Mouse (Mus musculus) regulatory T cell (primary cell): ENCODE measurements around the gene Hydin.
"Not testable (repeated sequence)": the region's sequence is repeated elsewhere in the genome, so short reads cannot be mapped to it uniquely, and the experiment has no call there.

ENCODE experiments used
- in situ Hi-C: fragments of 300-600 bp; cut with MboI, MseI; formaldehyde crosslinking; loops from one replicate; pipeline ENCODE4 v1.15.1; 2025; ENCODE audit warnings: high pct_unique_total_duplicates

Gene Hydin

DNA sequence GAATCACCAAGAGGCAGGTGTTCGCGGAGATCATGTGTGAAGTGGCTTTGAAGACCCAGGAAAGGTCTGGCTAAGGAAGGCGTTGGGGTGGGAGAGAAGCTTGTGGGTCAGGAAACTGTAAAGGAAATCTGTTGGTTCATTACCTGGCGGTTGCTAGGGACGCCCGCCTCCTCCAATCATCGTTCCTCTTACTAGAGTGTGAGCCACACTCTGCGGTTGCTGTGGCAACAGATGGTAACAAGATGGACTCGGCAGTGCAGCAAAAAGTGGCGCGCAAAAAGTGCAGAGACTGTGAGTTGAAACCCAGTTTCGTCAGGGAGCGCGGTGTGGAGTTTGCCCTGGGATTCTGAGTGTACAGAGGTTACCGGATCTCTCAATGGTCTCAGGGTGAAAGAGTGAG is at the start of gene Hydin:
Hydin (plus strand) TSS at position 237 of the 400 bp plus-strand sequence.
- in situ Hi-C loops, result no loop called here

DNA sequence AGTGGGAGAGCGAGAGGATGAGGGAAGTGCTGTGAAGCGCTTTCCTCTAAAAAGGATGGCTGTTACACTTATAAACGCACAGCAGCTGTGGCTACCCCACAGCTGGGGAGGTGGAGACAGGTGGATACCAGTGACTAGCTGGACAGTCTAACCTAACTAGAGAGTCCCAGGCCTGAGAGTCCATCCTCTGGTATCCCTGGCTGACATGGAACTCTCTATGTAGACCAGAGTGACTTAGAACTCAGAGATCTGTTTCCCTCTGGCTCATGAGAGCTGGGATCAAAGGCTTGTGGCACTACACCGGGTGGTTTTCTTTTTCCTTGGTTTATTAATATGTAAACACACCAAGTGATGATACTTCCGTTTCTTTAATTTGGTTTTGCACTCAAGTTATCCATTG is 49.6 kb upstream of the Hydin start:
- in situ Hi-C loops, result no loop called here

DNA sequence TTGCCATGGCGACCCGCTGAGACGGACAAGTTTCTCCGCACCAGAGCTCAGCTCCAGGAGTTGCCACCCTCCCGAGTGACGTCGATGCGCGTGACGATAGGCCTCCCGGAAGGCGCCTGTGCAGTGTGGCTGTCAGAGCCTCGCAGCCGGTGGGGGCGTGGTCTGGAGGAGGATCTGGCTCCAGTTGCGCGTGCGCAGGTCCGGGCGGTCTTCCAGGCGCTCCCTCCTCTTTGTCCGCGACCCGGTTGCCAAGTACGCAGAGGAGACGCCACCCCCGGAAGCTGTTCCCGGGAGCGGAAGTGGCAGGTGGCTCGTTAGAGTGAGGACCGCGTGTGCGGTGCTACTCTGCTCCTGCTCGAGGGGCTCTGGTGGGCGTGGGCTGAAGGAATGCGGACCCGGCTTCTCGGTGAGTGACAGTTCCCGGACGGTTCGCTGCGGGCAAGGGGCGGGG is 49.1 kb upstream of the Hydin start:
- in situ Hi-C loops, result no loop called here

DNA sequence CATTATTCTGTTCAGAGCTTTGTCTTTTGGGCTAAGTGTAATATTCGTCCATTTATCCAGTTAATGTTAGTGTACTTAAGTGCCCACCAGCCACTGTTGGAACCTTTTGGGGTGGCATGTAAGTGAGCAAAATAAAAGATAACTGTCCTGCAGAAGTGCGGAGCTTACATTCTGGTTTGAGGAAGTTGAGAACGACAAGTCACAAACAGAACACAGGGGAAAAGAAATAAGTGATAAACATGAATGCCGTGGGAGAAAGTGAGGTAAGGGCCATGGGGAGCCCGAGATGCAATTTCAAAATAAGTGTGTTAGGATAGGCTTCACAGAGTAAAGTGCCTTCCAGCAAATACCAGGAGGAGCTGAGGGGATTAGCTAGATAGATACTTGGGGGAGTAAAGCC is 48.3 kb upstream of the Hydin start:
- in situ Hi-C loops, result no loop called here

DNA sequence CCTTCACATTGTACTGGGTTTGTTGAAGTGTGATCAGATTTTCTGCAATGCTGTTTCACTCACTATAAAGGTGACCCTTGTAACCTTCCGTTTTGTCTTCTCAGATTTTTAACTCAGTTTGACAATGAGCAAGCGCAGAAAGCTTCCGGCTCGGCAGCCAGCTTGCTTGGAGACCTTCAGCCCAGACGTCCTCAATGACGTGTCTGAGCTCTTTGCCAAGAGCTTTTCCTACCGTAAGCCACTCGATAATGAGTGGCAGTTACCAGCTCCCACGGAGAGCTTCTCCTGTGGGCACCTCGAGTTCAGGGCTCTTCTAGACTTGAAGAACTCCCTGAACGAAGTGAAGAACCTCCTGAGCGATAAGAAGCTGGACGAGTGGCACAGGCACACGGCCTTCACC is 45.8 kb upstream of the Hydin start:
- in situ Hi-C loops, result loop anchor here (5.0 kb wide), 1 partner anchor 529 kb away; the partner anchor contains the start of gene Ist1

DNA sequence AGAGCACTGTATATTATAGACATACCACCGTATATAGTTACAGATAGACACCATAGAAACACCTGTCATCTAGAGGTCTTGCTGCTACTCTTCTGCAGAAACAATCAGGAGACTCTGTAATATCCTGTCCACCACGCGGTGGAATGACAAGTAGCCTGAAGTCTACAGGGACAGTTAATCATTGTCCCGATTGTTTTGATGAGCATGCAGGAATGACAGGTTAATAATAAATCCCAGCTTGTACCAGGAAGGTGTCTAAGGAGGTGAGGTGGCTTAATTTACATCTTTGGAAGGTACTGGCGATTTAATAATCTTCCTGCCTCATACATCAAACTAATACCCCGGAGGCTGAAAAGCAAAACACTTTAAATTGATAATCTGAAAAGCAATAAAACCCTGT is 36.0 kb upstream of the Hydin start:
- in situ Hi-C loops, result no loop called here

DNA sequence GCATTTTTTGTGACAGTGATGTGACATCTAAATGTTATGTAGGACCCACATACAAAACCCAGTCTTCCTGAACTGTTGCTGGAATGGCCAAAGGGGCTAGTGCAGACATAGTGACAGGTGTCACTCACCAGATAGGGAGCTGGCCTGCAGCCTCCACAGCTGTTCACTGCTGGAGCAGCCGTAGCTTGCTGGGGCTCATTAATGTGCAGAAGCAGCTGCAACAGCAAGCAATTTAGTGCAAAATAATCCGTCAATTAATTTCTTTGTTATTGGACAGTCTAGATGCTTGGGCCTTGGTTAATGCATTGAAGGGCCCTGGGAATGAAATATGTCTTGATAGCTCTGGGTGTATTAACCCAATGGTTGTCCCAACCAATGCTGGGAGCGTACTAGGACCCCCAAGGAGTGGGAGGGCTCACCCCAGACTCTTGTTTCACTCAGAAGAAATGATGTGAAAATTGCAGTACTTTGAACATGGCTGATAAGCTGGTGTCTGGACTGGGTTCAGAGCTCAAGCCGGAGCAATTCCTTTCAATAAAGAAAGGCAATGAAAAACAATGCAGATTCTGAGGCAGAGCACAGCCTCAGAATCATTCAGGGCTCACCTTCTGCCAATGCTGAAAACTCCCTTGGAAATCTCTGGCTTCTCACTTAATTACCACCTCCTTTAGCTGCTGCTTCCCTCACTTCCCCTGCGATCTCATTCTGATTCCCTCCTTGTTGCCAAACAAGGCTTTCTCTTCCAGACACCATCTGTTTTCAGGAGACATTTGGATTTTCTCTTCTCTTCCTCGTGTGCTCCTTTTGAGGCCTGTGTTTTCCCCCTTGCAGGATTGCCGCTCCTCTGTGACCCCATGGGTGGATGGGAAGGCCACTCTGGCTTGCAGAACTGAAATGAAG is 24.2 kb upstream of the Hydin start:
- in situ Hi-C loops, result no loop called here

DNA sequence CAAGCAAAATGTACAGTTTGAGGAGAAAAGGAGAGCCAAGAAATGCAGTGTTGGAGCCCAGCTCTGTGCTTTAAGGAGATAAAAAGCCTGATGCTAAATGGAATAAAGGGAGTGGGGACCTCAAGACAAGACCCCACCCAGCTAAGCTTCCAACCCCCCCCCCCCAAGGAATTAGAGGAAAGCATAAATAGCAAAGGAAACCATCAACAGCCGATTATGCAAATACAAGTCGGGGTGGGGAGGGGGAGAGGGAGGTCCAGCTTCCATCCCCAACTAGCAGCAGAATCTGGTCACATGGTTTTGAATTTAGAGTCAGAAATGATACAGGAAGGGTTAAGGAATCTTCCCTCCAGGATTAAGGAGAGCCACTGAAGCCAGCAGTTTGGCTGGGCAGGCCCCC is 22.2 kb upstream of the Hydin start:
- in situ Hi-C loops, result no loop called here

DNA sequence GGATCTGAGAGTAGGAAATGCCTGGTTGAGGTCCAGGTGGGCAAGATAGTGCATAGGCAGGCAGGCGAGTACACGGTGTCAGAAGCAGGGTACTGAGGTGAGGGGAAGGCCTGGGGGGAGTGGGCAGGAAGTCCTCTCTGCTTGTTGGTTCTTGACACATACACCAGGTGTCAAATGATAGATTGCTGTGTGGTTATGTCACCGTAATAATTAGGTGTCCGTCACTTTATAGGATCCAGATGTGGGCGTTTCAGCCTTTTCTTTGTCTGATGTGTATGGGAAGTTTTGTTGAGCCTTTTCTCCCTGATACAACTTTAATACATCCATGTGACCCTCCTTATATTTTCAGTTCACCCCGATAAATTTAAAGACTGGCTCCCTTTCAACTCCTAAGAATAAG is 19.5 kb upstream of the Hydin start:
- in situ Hi-C loops, result no loop called here

DNA sequence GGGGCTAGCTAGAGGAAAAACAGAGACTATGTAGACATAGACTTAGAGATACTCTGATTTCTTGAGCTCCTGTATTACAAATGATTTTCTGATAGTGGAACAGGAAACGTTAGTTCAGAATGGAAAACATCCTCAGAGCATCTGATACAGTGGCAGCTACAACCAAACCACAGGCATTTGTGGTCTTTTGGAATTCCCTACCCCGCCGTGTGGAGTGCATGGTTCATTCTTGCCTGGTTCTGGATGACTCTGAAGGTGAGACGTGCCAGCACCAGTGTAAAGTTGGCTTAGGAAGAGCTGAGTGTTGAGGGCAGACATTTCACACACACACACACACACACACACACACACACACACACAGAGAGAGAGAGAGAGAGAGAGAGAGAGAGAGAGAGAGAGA is 12.8 kb upstream of the Hydin start:
- in situ Hi-C loops, result no loop called here

DNA sequence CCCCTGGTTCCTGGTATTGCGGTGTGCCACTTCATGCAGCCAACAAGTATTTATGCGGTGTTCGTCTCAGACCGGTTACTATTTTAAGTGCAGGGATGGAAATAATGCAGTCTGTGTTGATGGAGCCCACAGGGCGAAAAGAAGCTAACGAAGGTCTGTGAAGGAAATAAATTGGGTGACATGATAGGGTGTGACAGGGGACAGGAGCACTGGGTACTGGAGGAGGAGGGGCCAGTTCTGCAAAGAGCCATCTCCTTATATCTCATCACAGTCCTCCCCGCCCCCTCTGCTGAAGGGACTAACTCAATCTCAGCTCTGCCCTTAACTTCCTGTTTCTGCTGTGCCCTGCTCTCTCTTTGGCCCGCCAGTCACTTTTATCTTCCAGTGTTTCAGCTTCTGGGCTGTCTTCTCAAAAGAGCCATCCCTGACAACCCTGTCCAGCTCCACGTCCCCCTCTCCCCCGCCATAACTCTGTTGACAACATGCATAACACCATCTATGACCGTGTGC is 926 bp upstream of the Hydin start:
- in situ Hi-C loops, result no loop called here

DNA sequence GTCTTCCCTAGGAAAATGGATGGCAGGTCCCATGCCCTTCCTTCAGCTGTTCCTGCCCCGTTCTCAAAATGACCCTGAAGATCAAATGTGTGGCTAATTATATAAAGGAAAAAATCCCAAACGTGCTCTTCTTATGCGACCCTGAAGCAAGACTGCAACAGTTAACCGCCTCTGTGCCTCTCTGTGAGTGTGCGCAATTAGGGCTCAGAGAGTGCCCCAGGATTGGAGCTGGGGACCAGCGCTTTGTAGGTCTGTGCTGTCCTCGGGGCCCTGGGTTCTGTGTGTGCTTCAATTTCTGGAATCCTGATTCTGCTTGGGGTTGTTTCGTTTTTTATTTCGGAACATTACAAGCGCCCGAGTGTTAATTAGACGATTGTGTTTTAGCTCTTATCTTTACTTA is 491 bp downstream of the Hydin start:
- in situ Hi-C loops, result no loop called here

DNA sequence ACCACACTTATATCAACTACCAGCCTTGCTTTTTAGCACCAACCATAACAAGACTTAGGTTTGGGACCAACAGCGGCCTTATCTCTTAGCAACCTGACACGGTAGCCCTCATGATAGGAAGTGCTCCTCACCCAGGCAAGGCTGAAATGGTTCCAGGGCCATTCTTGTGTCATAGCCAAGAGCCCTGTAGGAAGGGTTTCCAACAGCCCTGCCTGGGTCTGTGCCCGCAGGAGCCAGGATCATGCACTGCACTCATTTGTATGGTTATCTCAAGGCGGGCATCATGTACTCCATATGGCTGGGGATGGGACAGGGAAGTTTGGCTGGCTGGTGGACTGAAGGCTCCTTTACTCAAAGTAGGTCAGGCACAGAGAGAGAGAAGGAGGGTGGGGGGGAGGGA is 3.9 kb downstream of the Hydin start:
- in situ Hi-C loops, result no loop called here

DNA sequence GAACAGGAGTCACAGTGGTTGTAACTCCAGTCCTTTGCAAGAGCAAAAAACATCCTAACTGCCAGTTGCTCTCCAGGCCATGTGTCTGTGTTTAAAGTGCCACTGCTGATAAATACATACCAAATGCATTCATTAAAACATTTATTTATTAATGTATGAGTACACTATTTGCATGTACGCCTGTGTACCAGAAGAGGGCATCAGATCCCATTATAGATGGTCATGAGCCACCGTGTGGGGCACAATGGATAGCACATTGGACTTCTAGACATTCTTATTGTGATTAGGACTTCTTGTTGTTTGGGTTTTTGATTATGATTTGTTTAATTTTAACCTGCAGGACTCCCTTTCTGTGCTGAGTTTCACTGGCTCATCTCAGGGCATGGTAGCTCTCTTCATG is 6.6 kb downstream of the Hydin start:
- in situ Hi-C loops, result no loop called here

DNA sequence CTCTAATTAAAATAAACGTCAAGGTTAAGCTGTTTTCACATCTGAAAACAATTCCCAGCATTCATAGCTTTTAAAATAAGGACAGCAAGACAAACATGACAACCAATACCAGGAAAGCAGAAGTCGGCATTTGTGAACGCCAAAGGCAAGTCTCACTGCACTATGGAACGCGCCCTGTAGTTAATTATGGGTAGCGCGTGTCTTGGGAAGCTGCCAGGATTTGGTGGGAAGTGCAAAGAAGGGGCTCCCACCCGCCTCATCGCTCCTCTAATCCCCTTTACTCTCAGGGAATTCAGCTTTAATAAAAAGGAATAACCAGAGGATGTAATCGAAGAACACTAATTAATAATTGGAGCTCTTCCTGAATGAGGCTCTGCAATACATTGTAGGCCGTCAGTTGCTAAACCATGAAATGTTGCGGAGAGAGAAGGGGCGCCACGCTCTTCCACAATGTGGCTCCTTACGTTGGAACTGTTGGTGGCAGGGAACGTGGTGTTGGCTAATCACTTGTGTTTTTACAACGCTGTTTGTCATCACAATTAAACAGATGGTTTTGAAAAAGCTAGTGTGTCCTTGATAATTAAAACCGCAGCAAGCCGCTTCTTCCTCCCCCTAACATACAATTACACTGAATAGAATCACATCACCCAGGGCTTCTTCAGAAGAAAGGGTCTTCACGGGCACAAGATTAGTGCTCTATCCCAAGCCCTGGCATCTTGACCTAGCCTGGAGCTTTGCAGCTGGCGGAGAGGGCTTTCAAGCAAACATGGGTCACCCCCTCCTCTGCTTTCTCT is 8.9 kb downstream of the Hydin start:
- in situ Hi-C loops, result no loop called here

DNA sequence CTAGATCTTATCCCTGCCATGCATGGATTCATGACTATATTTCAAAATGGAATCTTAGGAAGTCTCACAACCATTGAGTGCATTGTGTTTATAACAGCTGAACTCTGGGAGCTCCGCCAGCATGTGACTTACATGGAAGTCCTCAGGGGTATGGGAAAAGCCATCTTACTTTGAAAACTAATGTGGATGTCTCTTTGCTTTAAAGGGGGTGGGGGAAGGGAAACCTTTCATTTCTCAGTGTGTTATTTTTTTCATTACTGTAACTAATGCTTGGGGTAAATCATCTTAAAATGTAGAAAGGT is 9.4 kb downstream of the Hydin start:
- in situ Hi-C loops, result no loop called here

DNA sequence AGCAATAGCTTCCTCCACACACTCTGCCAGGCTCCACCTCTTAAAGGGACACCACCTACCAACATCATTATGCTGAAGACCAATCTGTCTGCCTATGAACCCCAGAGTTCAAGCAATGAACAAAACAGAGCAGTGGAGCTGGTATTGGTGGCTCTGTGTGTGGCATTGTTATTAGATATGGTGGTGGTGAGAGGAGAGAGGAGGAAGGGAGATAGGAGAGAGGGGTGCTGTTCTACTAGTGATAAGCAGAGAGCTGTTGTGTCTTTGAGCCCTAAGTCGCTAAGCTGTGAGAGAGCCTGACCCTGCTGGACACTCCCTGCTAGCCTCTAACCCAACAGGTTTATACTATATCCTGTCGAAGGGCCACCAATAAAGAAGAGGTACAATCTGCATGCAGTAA is 45.9 kb downstream of the Hydin start:
- in situ Hi-C loops, result no loop called here

DNA sequence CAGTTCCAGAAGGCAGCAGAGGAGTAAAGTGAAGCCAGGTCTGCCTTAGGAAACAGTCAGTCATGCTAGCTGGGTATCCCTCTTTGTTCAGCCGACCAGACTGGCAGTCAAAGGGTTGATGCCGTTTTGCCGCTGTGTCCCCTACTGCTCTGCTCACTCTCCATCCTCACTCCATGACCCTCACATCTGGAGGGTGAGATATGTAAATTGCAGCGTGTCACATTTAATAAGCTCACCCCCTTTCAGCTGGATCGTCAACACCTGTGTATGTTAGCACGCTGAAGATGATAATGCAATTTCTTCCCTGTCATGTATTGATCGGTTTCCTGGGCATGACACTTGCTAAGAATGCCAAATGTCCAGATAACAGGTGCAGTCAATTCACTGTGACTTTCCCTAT is 49.0 kb downstream of the Hydin start:
- in situ Hi-C loops, result no loop called here

DNA sequence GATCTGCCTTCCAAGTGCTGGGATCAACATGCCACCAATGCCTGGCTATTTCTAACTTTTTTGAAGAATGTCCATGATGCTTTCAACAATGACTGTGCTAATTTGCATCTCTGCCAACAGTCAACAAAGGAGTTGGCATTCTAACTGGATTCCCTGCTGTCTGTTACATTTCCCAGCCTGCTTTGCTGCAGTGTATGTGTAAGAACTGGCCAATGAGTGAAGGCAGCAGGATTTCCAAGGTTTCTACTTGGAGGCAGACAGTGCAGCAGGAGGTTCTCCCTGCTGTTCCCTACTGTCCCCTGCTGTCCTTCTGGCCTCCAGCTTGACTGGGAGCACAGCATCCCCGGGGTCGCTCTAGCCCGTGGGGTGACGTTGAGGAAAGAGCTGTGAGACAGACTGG is 52.8 kb downstream of the Hydin start:
- in situ Hi-C loops, result no loop called here

DNA sequence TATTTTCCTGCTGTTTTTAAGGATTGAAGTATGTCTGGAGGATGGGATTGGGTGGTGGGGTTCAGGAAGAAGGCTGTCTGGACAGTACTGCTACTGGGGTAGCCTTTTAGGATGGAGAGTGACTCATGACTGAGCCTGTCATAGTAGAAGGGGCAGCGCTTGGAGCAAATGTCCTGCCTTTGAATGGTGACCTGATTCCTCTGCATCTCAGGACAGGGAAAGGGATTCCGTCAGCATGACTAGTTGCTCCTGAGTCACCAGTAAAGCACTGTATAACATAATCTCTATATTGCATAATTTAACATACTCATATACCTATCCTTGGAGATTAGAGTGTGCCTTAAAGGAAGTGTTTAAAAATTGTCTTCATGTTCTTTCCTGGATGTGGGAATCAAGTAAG is 54.7 kb downstream of the Hydin start:
- in situ Hi-C loops, result no loop called here

DNA sequence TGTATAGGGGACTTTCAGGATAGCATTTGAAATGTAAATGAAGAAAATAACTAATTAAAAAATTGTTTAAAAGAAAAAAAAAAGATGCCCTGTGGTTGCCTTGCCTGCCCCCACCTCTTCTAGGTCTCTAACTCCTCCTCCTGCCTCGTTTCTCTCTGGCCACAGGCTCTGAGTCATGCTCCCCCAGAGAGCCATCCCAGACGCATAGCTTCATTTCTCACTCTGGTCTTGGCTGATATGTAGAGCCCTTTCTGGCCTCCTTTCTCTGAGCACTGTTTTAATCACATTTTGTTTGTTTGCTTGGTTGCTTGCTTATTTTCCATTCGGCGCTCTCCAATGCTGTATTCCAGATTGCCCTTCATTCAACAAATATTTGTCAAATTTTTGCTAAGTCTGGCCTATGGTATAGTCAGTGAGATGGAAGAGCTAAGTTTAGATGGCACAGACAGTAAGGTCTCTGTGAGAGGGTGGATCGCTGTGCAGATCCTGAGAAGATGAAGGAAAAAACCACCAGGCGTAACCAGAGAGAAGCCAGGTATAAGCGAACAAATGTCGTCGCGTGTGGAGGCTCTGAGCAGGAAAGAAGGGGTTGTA is 57.3 kb downstream of the Hydin start:
- in situ Hi-C loops, result no loop called here

DNA sequence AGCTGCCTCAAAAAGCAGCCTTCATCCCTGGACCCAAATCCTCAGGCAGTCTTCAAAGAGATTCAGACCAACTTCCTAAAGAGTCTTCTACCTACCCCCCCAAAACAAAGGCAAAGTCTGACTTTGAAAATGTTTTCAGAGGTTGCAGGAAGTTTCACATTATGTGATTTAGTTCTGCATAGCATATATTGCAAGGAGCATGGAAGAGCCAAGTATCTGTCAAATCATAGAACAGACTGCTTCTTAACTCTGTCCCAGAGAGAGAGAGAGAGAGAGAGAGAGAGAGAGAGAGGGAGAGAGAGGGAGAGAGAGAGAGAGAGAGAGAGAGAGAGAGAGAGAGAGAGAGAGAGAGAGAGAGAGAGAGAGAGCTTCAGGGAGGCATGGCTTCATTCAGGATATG is 60.3 kb downstream of the Hydin start:
- in situ Hi-C loops, result not testable (repeated sequence)
